Mouse (Mus musculus): ENCODE results near the gene Lrrk1.

Gene Lrrk1

DNA sequence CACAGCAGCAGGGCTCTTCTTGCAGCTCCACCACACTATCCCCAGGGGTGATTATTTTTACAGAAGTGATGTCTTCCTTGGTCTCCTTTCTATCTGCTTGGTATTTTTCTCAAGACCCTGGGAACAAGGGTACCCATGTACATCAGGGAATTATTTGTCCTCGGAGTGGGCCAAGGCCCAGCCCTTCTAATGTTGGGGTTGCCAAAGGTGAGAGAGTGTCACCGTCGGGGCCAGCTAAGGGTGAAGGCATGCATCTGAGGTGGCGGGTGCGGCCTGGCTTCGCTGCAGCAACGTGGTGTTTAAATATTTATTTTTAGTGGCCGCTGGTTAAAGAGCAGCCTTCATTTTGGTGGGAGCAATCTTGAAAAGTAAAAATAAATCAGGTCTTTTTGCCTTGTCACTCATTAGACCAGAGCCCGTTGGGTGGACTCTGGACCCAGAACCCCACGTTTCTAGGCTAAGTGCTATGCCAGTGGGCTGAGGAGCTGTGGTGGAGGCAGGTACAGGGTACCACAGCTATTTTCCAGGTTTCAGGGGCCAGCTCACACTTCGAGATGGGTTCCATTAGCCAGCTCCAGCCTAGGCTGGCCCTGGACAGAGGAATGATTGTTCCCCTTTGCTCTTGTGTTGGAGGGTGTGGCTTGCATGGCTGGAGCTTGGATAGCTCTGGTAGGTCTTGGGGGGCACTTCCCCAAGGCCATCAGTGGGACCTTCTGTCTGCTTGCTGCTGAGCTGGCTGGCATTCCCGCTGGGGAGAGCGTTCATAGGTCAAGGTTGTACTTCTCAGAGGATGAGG lies 160.1 kb downstream of the Lrrk1 start:
- no peak for DNase-seq (ENCODE audit: low read depth, low spot score)

- DNase-seq (ENCODE audit: low read depth, low spot score), result no peak
Observed at GRCm38 (mm10) chr7:66225881-66226280, 162.3 kb downstream of the Lrrk1 start.

DNA sequence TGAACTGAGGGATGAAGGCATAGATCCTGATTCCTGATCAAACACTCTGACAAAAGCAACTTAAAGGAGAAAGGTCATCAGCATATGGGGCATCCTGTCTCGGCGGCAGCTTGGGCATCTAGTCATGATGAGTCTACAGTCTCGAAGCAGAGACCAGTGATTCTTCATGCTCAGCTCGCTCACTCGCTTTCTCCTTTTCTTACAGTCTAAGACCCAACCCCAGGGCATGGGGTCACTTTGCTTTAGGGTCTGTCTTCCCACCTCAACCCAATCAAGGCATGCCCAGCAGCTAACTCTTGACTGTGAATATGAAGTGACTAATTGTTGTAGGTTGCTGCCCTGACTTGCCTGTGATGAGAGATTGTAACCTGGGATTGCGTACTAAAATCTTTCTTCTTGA lies 163.6 kb downstream of the Lrrk1 start:
- no peak for DNase-seq (ENCODE audit: low read depth, low spot score)

GRCm38 (mm10) chr7:66223731-66224130 lies 164.4 kb downstream of the Lrrk1 start:
- DNase-seq (ENCODE audit: low read depth, low spot score), result no peak

DNA sequence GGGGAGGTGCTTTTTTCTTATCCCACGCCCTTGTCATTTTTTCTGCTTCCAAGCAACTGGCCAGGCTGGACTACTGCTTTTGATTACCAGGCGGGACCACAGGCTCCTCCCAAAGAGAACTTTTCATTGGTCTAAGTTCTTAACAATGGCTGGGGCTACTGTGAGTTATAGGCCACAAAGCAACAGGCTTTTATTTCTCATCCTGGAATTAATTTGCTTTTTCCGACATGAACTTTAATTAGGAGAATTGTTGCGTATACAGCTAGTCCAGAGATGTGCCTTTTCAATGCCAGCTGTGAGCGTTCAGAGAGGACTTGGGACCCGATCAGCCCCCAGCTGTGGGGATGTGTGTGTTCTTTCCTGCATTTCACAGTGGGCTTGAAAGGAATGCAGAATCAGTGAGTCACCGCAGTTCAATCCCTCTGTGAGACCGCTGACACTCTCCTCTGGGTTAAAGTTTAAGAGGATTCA lies 165.5 kb downstream of the Lrrk1 start:
- peak; percentile 88 for DNase-seq (ENCODE audit: low read depth, low spot score)

DNA sequence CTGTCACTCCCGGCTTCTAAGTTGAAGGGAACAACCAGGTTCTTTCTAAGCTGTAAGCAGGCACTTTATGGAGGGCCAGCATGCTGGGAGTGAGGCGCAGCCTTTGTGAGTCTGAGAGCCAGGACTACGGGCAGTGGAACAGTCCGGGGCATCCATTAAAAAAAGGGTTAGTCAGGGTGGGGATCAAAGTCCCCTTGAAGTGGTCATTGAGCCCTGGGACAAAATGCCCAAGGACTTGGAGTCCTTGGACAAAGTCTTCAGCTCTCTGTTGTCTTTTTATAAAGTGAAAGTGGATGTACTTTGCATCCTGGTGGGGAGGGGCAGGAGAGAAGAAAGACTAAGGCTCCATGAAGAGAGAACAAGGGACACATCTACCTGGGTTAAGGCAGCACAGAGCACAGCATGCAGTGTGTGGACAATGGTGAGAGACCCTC lies 168.3 kb downstream of the Lrrk1 start:
- no peak for DNase-seq (ENCODE audit: low read depth, low spot score)

DNA sequence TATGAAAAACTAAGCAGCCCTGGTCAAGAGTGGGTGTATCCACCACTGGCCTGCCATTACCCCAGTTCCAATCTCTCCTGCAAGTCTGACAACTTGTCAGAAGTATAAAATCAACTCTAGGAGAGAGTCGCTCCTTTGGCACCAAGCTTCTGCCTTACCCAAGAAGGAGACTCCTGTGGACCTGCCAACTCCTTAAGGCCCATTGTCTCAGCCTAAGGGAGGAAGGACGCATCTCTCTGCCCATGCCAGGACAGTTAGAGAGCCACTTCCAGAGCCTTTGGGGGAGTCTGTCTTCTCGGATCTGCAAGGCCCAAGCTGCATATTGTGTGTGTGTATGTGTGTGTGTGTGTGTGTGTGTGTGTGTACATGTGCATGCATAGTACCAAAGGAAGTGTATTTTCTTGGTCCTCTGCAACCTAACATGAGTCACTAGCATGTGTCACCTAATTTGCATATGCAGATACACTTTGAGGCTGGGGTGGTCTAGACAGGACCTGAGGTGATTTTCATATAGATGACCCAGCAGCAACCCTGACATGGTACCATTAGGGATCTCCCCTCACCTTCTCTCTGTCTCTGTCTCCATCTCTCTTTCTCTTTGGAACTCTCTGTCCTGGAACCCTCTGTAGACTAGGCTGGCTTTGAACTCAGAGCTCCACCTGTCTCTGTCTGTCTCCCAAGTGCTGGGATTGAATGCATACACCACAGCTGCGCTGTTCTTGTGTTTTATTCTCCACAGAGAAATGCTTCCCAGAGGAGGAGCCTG lies 168.9 kb downstream of the Lrrk1 start:
- no peak for DNase-seq (ENCODE audit: low read depth, low spot score)

DNA sequence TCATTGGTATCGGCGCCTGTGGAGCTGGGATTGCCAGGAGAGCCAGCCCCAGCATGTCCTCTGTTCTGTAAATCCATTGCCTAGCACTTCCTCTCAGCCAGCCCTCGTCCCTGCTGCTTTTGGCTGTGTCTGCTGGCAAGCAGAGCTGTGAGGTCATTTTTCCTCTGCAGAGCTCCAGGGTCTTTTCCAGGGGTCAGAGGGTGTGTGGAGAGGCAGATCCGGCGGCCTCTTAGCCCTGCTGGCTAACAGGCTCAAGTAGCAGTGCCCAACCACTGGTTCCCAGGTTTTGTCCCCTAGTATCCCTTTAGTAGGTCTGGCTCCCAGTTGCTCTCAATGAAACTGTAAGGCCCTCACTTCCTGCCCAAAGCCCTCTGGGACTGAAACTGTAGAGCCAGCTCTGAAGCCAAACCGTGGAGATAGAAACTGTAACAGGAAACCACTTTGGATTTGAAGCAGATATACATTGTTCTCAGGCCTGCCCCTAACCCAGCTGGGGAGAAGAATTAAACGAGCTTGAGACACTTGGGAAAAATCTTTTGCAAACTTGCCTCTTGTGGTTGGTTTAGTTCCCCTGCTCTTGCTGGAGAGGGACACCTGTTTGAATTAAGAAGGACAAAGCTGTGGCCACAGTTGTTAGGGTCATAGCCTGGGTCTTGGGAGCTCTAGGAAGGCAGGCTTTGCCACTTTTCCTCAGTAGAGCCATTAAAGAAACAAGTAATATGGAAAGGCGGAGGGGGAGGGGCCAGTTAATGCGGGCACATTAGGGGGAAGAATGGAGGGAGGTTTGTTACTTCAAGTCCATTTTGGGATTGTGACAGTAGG lies 169.7 kb downstream of the Lrrk1 start:
- peak; percentile 70 for DNase-seq (ENCODE audit: low read depth, low spot score)

DNA sequence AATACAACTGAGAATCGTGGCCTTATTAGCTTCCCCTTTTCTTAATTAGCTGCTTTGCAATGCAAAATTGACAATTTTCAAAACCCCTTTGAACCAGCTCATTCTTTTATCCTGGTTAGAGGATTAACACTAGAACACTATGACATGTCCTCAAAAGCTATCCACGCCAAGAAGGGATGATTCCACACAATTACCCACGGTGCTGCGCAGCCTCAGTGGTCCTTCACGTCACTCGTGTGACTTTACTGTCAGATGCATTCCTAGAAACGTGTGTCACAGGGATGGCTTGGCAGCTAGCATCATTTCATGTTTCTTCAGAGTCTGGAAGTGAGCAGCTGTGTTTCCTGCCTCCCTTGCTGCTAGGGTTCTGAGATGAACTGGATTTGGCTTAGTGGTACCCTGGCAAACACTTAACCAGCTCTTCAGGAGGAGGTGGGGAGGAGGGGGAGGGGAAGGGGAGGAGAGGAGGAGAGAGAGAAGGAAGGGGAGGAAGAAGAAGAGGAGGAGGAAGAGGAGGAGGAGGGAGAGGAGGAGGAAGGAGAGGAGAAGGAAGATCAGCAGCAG lies 170.5 kb downstream of the Lrrk1 start:
- no peak for DNase-seq (ENCODE audit: low read depth, low spot score)

DNA sequence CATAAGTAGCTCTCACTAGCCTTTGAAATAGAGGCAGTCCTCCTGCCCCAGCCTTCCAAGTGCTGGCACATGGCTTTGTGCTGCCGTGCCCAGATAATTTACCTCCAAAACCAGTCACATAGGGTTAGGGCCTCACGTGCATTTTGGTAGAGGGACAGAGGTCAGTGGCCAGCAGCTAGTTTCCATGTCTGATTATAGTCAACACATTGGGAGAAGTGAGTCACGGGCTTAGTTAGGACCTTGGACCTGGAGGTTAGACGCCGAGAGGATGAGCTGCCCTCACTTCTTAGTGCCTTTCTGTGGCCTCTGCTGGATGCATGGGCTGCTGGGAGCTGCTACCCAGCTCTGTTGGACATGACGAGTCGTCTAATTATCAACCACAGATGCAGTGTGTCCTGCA lies 171.1 kb downstream of the Lrrk1 start:
- DNase-seq (ENCODE audit: low read depth, low spot score), result no peak

DNA sequence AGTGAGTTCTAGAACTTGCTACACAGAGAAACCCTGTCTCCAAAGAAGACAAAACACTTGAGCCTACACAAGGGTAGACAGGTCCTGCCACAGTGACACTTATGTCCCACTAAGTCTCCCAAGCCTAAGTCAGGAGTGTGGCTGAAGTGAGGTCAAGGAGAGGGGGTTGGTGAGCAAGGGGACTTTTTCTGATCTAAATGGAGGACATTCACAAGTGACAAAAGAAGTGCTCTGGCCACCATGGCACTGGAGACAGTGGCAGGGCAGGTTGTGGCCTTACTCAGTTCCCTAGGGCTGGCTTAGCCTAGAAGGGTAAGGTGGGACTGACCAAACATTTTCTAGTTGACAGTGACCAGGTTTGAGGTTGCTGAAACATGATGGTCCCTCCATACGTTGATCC lies 172.2 kb downstream of the Lrrk1 start:
- DNase-seq (ENCODE audit: low read depth, low spot score), result no peak

GRCm38 (mm10) chr7:66214477-66214876 lies 173.7 kb downstream of the Lrrk1 start:
- DNase-seq (ENCODE audit: low read depth, low spot score), result no peak

GRCm38 (mm10) chr7:66212887-66213286 lies 175.3 kb downstream of the Lrrk1 start:
- no peak for DNase-seq (ENCODE audit: low read depth, low spot score)

- no peak for DNase-seq (ENCODE audit: low read depth, low spot score)
Observed at GRCm38 (mm10) chr7:66209920-66210319, 178.2 kb downstream of the Lrrk1 start.

DNA sequence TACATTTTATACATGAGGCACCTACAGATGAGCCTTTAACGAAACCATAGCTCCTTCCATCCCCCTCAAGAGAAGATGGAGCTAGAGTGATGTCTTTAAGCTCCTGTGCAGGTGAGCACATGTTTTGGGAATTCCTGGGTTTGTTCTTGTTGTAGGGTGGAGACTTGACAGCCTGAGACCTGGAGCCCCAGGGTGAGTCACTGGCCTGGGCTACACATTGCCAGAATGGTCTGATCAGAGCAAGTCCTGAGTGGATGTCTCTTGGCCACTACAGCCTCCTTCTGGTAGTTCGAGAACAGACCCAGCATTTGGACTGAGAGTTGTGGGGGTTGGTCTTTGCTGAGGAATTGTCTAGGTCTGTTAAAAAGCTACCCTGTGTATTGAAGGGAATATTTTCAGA lies 186.5 kb downstream of the Lrrk1 start:
- DNase-seq (ENCODE audit: low read depth, low spot score), result peak; percentile 46

GRCm38 (mm10) chr7:66200791-66201450 lies 187.2 kb downstream of the Lrrk1 start:
- peak; percentile 50 for DNase-seq (ENCODE audit: low read depth, low spot score)

DNA sequence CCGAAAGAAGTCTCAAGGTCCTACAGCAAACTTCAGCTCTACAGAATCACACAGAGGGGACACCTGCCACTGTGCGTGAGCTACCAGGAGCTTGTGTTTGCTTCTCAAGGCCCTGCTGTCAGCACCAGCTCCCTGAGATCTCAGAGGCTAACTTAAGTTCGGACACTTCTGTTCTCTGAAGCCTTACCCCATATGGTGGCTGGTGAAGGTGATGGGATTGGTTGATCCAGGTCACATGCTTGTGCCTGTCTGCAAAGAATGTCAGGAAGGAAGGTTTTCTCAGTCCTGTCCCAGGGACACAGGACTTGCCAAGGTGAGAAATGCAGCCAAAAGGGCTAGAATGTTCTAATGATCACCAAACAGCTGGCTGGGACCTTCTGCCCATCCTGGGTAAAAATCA lies 187.8 kb downstream of the Lrrk1 start:
- peak; percentile 9 for DNase-seq (ENCODE audit: low read depth, low spot score)

- DNase-seq (ENCODE audit: low read depth, low spot score), result peak; percentile 83
Observed at GRCm38 (mm10) chr7:66199391-66199831, 188.7 kb downstream of the Lrrk1 start.

DNA sequence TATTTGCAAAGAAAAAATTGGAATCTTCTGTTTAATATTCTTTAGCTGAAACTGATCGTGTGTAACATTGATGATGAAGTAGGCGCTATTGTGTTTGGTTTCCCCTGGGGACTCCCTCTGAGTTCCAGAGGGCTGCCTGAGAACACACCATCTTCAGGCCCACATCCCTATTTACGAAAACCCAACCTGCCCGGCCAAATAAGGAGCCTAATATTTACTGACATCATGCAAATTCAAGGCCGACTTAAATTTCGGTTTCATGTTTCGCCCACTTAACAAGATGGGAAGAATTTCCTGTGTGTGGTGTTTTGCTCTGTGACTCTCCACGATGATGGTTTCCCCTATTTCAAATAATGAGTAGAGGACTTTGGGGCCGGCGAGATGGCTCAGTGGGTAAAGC lies 189.7 kb downstream of the Lrrk1 start:
- DNase-seq (ENCODE audit: low read depth, low spot score), result peak; percentile 7

- no peak for DNase-seq (ENCODE audit: low read depth, low spot score)
Observed at GRCm38 (mm10) chr7:66196609-66197445, 191.3 kb downstream of the Lrrk1 start.
